Mouse (Mus musculus) heart, adult 2 months (tissue): ENCODE data around the gene Eno1.

Experiments used
- CTCF ChIP-seq: fragments of 200-600 bp; IDR thresholded peaks from 2 replicates; pipeline ENCODE4 v1.8.1; 2022; ENCODE audit warnings: antibody characterized with exemption, mild to moderate bottlenecking, moderate library complexity
- POLR2A ChIP-seq: fragments of 200-500 bp; IDR thresholded peaks from 2 replicates; pipeline ENCODE4 v1.6.1; 2011; ENCODE audit warnings: mild to moderate bottlenecking, low read depth, low read length, control low read depth; ENCODE audit not compliant: insufficient read depth

DNA sequence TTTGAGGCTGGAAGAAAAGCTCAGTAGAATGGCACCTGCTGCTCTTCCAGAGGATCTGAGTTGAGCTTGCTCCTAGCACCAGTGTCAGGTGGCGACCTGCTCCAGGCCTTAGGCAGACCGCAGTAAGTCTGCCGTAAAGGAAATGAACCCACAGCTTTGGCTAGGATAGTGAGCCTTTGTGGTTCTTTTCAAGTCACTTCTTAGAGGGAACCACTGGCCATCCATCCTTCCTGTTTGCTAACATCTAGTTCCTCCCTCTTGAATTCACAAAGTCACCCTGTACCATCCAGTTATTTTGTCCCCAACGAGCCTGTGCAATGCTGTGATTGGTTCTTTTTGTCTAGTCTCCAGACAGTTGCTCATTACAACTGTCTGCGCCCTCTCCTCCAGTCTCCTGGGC lies 6.2 kb downstream of the Eno1 start:
- TF ChIP-seq CTCF (no peak), POLR2A (no peak)
